Mouse (Mus musculus) pancreas, adult 10 weeks (tissue): ENCODE results near the gene Hoxb6. TPM values are rescaled to one million over a fixed set of nuclear protein-coding genes. Genes with fewer than 3 reads are reported as not detected.

Experiments used
- polyA plus RNA-seq: library from polyadenylated mRNA; stranded (reverse); fragments of 350-450 nt; fragmentation: Illumina TruSeq; extraction: RNeasy Lipid Tissue Mini Kit (QIAGEN cat#74804); gene quantifications from one replicate; pipeline ENCODE4 v1.2.3, GENCODE M21; 2015; ENCODE audit warnings: low read depth, low replicate concordance; ENCODE audit not compliant: insufficient read depth

Hoxb6 gene
- polyA plus RNA-seq = 2.0 TPM

DNA sequence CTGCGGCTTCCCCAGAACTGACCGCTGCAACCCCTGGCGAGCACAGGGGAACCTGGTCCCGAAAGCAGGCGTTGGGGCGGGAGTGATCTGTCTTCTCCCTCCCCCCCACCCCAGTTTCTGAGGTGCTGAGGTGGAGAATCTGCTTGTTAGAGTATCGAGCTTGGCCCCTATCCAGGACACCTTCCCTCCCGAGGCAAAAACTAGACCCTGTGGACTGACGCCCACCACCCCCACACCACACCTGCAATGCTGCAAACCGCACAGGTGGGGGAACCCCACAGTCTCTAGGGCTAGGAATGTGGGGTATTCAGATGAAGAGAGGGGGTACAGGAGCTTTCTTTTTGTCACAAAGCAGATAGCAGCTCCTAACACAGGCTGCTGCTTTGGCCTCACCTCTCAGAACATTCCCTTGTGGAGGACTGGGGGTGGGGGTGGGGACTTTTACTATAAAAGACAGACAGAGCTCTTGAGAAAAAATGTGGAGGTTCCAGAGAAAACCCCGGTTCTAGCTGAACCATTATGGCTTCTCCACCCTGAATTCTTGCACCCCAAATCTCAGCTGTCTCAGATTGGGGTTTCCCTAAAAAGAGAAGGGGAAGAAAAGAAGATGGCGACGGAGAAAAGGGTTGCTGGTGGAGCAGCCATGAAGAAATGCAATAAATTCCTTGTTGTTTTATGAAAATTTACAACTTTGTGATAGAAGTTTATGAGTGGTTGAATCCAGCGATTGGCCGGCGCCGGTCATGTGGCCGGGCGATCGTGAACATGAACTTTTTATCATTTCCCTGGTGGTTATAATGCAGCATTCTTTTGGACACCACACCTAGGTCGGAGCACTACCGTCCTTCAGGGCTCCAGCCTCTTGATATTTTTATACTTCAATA lies at the start of gene Hoxb6:
Hoxb6 (plus strand) TSS at position 796 of the 884 bp plus-strand sequence.

DNA sequence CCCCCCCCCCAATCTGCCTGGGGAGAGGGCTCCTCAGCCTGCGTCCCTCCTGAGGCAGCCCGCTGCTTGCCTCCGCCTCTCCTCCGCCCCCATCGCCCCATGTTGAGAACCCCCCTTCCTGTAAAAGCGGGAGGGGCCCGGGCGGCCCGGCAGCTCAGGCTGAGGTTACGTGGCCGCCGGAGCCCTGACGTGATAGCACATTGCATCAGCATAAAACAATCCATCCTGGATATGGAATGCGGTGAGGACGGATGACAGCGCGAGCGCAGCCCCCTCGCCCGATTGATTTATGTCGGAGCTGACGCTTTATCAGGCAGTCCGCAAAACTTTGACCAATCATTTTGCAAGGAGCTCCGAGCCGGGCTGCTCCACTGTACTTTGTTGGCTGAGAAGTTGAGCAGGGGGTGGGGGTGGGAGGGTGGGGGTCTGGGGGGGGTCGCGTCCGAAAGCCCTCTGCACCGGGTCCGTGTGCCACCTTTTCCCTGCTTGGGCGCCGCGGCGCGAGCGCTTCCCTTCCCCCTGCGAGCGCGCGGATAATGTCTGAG lies 21.2 kb upstream of the Hoxb6 start, which contains the start of gene Hoxb9:
Hoxb9 (plus strand) TSS at position 462 of the 545 bp plus-strand sequence.

DNA sequence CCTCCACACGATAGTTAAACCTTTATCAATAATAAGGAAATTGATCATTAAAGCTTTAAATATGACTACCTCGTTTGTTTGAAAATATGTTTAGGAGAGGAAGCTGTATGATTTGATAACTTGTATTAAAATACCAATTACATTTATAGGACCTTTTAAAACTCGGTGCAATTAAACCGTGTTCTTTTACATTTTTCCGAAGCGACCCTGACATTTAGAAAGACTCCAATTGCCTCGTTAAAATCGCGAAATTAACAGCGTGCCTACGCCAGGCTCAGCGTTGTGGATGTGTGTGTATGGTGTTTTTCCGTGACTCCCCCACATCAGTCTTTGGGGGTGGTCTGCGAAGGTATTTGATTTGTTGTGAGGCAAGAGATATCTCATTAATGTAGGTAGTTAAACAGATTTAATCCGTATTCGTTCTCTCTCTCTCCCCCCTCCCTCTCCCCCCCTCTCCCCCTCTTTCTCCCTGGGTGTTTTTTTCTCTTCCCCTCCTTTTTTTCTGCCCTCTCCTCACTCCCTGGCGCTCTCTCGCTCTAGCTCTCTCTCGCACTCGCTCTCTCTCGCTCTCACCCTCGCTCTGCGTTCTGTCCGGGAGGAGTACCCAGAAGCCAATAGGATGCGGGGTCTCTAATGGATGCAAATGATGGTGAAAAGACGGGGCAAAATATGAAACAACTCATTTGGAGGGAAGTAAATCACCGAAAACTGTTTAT lies 10.3 kb upstream of the Hoxb6 start, which contains the start of gene Hoxb8:
Hoxb8 (plus strand) TSS at position 51 of the 716 bp plus-strand sequence.

DNA sequence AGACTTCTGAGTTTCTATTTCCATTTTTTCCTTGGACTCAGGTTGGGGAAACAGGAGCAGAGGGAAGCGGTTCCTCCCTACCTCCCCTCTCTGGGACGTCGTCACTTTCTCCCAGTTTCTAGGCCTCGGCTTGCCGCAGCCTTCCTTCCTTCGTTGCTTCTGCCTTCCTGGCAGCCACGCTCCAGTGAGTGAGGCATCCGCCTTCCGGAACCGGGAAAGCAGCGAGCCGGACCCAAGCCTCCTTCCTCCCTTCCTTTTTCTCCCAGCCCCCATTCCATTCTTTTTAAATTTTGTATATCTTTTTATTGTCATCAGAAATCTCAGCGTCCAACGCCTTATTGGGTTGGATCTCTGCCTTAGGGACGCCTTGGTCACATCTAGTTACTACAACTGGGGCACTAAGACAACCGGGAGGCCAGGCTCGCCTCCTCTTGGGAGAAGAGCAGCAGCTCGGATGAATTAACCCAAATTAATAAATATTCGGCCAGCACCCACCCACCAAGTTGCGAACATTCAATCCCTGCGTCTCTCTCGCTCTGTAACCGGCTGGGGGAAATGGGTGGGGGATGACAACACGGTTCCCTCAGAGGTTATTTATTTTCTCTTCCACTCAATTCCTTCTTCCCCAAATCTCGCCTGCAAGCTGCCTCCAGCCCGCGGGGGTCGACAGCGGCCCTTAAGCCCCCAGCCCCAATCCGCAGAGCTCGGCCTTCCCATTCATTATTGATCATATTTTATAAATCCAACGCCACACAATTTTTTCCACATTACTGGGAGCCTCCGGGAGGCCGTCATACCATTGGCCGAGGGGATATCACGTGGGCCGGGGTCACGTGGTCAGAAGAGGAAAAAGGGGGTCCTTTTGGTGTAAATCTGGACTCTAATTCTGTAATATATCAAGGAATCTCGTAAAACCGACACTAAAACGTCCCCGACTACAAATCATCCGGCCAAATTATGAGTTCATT lies 6.2 kb upstream of the Hoxb6 start, which contains the start of gene Hoxb7:
Hoxb7 (plus strand) TSS at position 853 of the 968 bp plus-strand sequence.

DNA sequence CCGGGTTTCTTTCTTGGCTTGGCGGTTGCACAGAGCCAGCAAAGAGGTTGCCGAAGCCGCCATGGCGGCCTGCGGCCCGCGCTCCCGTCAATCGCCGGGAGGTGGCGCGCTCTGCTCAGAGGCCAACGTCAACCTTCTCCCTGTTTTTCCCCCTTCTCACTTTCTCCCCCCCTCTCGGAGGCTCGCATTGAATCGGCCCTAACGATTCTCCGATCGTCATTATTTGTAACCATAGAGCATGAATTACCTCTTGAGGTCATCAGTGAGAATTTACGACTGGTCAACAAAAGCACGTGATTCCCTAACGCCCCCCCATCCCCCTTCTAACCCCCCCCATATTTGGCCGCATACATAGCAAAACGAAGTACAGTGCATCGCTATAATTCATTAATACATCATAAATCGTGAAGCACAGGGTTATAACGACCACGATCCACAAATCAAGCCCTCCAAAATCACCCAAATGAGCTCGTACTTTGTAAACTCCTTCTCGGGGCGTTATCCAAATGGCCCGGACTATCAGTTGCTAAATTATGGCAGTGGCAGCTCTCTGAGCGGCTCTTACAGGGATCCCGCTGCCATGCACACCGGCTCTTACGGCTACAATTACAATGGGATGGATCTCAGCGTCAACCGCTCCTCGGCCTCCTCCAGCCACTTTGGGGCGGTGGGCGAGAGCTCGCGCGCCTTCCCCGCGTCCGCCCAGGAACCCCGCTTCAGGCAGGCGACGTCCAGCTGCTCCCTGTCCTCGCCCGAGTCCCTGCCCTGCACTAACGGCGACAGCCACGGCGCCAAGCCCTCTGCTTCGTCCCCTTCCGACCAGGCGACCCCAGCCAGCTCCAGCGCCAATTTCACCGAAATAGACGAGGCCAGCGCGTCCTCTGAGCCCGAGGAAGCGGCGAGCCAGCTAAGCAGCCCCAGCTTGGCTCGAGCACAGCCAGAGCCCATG lies 11.1 kb downstream of the Hoxb6 start, which contains the start of gene Hoxb5:
Hoxb5 (plus strand) TSS at position 186 of the 949 bp plus-strand sequence.

DNA sequence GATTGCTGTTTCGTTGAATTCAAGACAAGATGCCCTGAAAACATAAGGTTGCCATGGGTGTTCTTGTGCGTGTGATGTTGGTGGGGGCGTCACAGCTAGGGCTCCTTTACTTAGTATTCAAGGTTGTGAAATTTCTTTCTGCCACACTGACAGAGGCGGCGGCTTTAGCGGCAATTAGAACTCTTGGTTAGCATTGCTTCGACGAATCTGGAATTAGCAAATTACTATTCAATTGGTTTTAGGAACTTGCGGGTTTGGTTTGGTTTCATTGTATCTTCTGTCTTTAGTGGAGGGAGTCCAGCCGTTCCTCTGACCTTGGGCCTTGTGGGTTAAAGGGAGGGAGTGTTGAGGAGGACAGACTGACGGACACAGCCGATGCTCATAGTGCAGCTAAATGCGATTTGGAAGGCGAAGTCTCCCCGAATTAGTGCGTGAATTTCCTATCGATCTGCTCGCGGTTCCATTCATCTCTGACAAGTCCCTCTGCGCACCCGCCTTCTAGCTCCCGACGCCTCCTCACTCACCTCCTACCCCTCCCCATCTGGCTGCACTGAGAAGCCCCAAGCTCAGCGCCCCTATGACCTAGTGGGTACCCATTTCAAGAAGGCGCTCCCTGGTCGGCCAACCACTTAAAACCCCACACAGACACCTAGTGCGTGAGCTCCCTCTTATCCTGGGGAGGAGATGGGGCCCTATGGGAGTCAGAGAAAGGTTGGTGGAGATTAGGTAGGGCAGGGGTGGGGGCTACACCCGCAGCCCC lies 25.5 kb downstream of the Hoxb6 start, which contains the start of gene Hoxb4:
Hoxb4 (plus strand) TSS at position 660 of the 760 bp plus-strand sequence.

DNA sequence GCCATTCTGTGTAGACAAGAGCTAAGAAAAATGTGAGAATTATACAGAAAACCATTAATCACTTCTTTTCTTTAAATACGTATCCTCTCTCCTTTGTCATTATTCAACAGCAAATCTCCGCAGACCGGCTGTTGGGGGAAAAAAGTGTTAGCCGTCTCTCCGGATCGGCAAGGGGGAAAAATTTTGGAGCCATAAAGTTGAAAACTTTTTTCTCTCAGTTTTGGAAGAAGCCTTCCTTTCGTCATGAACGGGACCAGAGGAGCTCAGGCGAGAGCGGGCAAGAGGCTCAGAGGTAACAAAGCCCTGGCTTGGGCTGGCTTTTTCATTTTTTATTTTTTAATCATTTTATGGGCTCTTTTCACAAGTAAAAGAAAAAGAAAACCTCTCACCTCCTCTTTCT lies 30.9 kb downstream of the Hoxb6 start, which contains the start of gene Hoxb3:
Hoxb3 (plus strand) TSS at position 173 of the 400 bp plus-strand sequence.

DNA sequence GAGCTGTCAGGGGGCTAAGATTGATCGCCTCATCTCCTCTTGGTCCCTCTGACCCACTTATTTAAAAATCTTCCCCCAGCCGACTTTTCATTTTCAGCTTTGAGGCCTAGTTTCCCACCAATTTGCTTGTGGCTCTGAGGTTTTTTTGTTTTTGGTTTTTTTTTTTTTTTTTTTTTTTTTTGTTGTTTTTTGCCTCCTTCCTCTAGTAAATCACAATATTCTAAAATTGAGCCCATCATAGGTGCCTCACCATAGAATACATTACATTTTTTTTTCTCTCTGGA lies 58.0 kb downstream of the Hoxb6 start, which contains the start of gene Hoxb2:
Hoxb2 (plus strand) TSS at position 185 of the 284 bp plus-strand sequence.

Other genes starting within 250 kb of the Hoxb6 start
- 10.0 TPM for gene Ube2z, start 227.1 kb upstream of the Hoxb6 start, polyA plus RNA-seq
- gene Atp5g1, start 216.8 kb upstream of the Hoxb6 start, polyA plus RNA-seq = 111 TPM
- not detected for gene Calcoco2, start 180.5 kb upstream of the Hoxb6 start, polyA plus RNA-seq
- 1.1 TPM for gene Ttll6, start 158.7 kb upstream of the Hoxb6 start, polyA plus RNA-seq
- not detected for gene Hoxb13, start 98.2 kb upstream of the Hoxb6 start, polyA plus RNA-seq
- gene Hoxb9, start 21.0 kb upstream of the Hoxb6 start, polyA plus RNA-seq = 0.41 TPM
- 0.50 TPM for gene Hoxb8, start 10.6 kb upstream of the Hoxb6 start, polyA plus RNA-seq
- gene Hoxb7, start 5.9 kb upstream of the Hoxb6 start, polyA plus RNA-seq = 0.66 TPM
- 2.0 TPM for gene Hoxb5, start 10.9 kb downstream of the Hoxb6 start, polyA plus RNA-seq
- gene Hoxb4, start 25.8 kb downstream of the Hoxb6 start, polyA plus RNA-seq = 1.9 TPM
- 0.90 TPM for gene Hoxb3, start 30.9 kb downstream of the Hoxb6 start, polyA plus RNA-seq
- 2.9 TPM for gene Hoxb2, start 58.0 kb downstream of the Hoxb6 start, polyA plus RNA-seq
- gene Hoxb1, start 73.3 kb downstream of the Hoxb6 start, polyA plus RNA-seq = not detected
- gene Skap1, start 172.1 kb downstream of the Hoxb6 start, polyA plus RNA-seq = 2.5 TPM